In the genomic region with DNA sequence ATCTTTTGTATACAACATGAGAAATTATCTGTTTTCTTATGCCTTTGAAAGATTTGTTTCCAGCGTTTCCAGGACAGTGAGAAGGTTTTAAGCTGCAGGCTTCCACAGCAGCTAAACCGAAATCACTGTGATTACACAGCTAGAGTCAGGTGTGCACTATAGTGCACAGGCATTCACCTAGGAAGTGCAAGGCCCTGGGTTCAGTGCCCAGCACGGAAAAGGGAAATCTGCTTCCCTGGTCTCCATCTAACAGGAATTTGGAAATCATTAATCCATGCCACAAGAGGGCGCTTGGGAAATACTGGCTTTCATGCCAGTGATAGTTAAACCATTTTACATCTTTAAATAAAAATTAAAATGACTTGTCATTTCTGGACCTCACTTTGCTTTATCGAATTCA, we compare ENCODE assay signal across 10 mouse cellular contexts. TPM values are rescaled to one million over a fixed set of nuclear protein-coding genes. Genes with fewer than 3 reads are reported as not detected.
A peak's percentile ranks its signal among the peaks of the same experiment; 100 is the strongest.
DNase-seq lines count a peak whose midpoint lies in the region; ATAC-seq and TF ChIP-seq lines count a peak whose summit lies in the region.
"Had no signal": no experiment of that assay in that cellular context is flagged by ENCODE, and none has a peak within 500 bp of the region (broad histone marks: within the 10 kb centered on the region; RNA-seq: fewer than 3 reads in every experiment).

No protein-coding gene starts in this region.

- H3K4me2 ChIP-seq in liver, postnatal 0 days (ENCODE audit: low read depth, low read length), result no peak overlapping the region
- H3K4me2 ChIP-seq in liver, embryonic 12.5 days, result no peak overlapping the region
- no peak overlapping the region for H3K4me2 ChIP-seq in forebrain, embryonic 16.5 days (ENCODE audit: low read length)
- H3K4me2 ChIP-seq: neural tube, embryonic 13.5 days had no signal

- no peaks in the 10 kb centered on the region; the same call in 1 of the 2 replicates for H3K4me1 ChIP-seq in liver, postnatal 0 days (ENCODE audit: insufficient read depth)
- H3K4me1 ChIP-seq in liver, embryonic 12.5 days, result peaks cover 17% of the 10 kb centered on the region
- 0 out of 2 replicates have a peak, but pooled peaks cover 3% of the 10 kb centered on the region for H3K4me1 ChIP-seq in limb, embryonic 10.5 days
- peaks cover 15% of the 10 kb centered on the region for H3K4me1 ChIP-seq in forebrain, embryonic 16.5 days (replicated peaks; ENCODE audit: control insufficient read depth, insufficient read depth, low read length)

- H3K9ac ChIP-seq in liver, postnatal 0 days (replicated peaks), result no peak overlapping the region
- H3K9ac ChIP-seq in liver, embryonic 12.5 days, result no peak overlapping the region
- H3K9ac ChIP-seq in forebrain, embryonic 16.5 days (replicated peaks; ENCODE audit: low read depth, low read length), result no peak overlapping the region
- H3K9ac ChIP-seq: neural tube, embryonic 13.5 days had no signal

- WGBS in liver, postnatal 0 days (ENCODE audit: insufficient replicate concordance), result 51% methylated on average over 5 of the region's 5 CpGs
- 34% methylated on average over 5 of the region's 5 CpGs for WGBS in liver, embryonic 12.5 days (ENCODE audit: insufficient replicate concordance)
- WGBS in limb, embryonic 10.5 days, result 46% methylated on average over 5 of the region's 5 CpGs
- 35% methylated on average over 5 of the region's 5 CpGs for WGBS in forebrain, embryonic 16.5 days

- TF ChIP-seq EP300 in liver, postnatal 0 days (IDR thresholded peaks at IDR 0.05; ENCODE audit: low read depth), result no peak

- H3K4me3 ChIP-seq in liver, postnatal 0 days (ENCODE audit: low read depth, low read length), result no peak overlapping the region
- no peak overlapping the region for H3K4me3 ChIP-seq in liver, embryonic 12.5 days
- H3K4me3 ChIP-seq in limb, embryonic 10.5 days, result no peak overlapping the region
- no peak overlapping the region for H3K4me3 ChIP-seq in forebrain, embryonic 16.5 days (replicated peaks; ENCODE audit: low read length)
- H3K4me3 ChIP-seq: neural tube, embryonic 13.5 days had no signal

- no peak for ATAC-seq in liver, postnatal 0 days
- no peak for ATAC-seq in liver, embryonic 12.5 days
- ATAC-seq in forebrain, embryonic 16.5 days, result no peak

- H3K36me3 ChIP-seq in liver, postnatal 0 days (replicated peaks; ENCODE audit: insufficient read depth, low read length), result no peaks in the 10 kb centered on the region
- H3K36me3 ChIP-seq in liver, embryonic 12.5 days, result no peaks in the 10 kb centered on the region
- H3K36me3 ChIP-seq in limb, embryonic 10.5 days, result no peaks in the 10 kb centered on the region
- no peaks in the 10 kb centered on the region for H3K36me3 ChIP-seq in forebrain, embryonic 16.5 days (ENCODE audit: control insufficient read depth, insufficient read depth)
- H3K36me3 ChIP-seq: G1E; neural tube, embryonic 13.5 days had no signal

- H3K27me3 ChIP-seq in liver, postnatal 0 days (ENCODE audit: insufficient read depth, low read length), result no peaks in the 10 kb centered on the region
- no peaks in the 10 kb centered on the region for H3K27me3 ChIP-seq in liver, embryonic 12.5 days (replicated peaks)
- H3K27me3 ChIP-seq in limb, embryonic 10.5 days (ENCODE audit: low read depth, poor library complexity, severe bottlenecking), result no peaks in the 10 kb centered on the region
- H3K27me3 ChIP-seq in forebrain, embryonic 16.5 days (replicated peaks; ENCODE audit: control insufficient read depth, insufficient read depth, low read length), result no peaks in the 10 kb centered on the region
- H3K27me3 ChIP-seq: neural tube, embryonic 13.5 days had no signal

- intact Hi-C loops in gastrocnemius, postnatal 36 days (cut with DNase I), result no loop called here

- H3K9me3 ChIP-seq in liver, postnatal 0 days (ENCODE audit: low read length), result no peaks in the 10 kb centered on the region
- H3K9me3 ChIP-seq in liver, embryonic 12.5 days (replicated peaks), result no peaks in the 10 kb centered on the region
- no peaks in the 10 kb centered on the region for H3K9me3 ChIP-seq in limb, embryonic 10.5 days (replicated peaks)
- H3K9me3 ChIP-seq in forebrain, embryonic 16.5 days (ENCODE audit: control insufficient read depth, low read length), result no peaks in the 10 kb centered on the region
- H3K9me3 ChIP-seq: G1E; neural tube, embryonic 13.5 days had no signal

- peak; percentile 57 for TF ChIP-seq CTCF in liver, postnatal 0 days (IDR thresholded peaks at IDR 0.05; ENCODE audit: low read depth)

- no peak overlapping the region for H3K27ac ChIP-seq in liver, postnatal 0 days (ENCODE audit: low read depth)
- H3K27ac ChIP-seq in liver, embryonic 12.5 days, result no peak overlapping the region
- no peak overlapping the region for H3K27ac ChIP-seq in limb, embryonic 10.5 days
- H3K27ac ChIP-seq in forebrain, embryonic 16.5 days (ENCODE audit: low read length), result no peak overlapping the region
- H3K27ac ChIP-seq: neural tube, embryonic 13.5 days had no signal

- peak; percentile 39 for DNase-seq in gastrocnemius, adult 18-20 months (ENCODE audit: low spot score)
- DNase-seq in gastrocnemius, postnatal 36 days, result no peak
- DNase-seq in liver, postnatal 0 days, result no peak
- DNase-seq in cerebellum, adult 8-10 months, result peak; percentile 70
- peak; percentile 33 for DNase-seq in limb, embryonic 10.5 days (ENCODE audit: low spot score)
- DNase-seq in spleen, postnatal 10 days (ENCODE audit: low spot score in 2 of 2), result no peak

RNA-seq across cellular contexts. Expression of gene Cemip2, which starts 44.0 kb away (rescaled TPM):
- total RNA-seq in gastrocnemius, adult 18-20 months (2021), result 10 to 100 TPM in 1 of 2 experiments, 1 to 10 TPM in 1; 8.4 to 10.8 TPM
- 1 to 10 TPM; 6.5 to 8.9 TPM for total RNA-seq in gastrocnemius, postnatal 36 days (2021)
- polyA plus RNA-seq in liver, postnatal 0 days (2015; fragmentation: Nextera tagmentation; extraction: Ambion mirVana), result 5.5 and 6.6 TPM in 2 replicates
- 13.7 and 15.0 TPM in 2 replicates for polyA plus RNA-seq in liver, embryonic 12.5 days (2016; fragmentation: Nextera tagmentation; extraction: Ambion mirVana)
- polyA plus RNA-seq in limb, embryonic 10.5 days (2016; fragmentation: Nextera tagmentation; extraction: Ambion mirVana), result 39.3 and 51.7 TPM in 2 replicates
- polyA plus RNA-seq in forebrain, embryonic 16.5 days (2015; fragmentation: Nextera tagmentation; extraction: Ambion mirVana), result 37.2 and 37.6 TPM in 2 replicates

Comparison
In these comparisons a context has a peak if more than half of its experiments do, and no peak if none do; other contexts are left out.
1. DNase-seq: peak in gastrocnemius, adult 18-20 months (single experiment), cerebellum, adult 8-10 months (single experiment) and limb, embryonic 10.5 days (single experiment); none in gastrocnemius, postnatal 36 days (0 of 2), liver, postnatal 0 days (single experiment) and spleen, postnatal 10 days (0 of 2).